Mouse (Mus musculus) lung, postnatal 0 days (tissue): ENCODE data around the gene Nbeal1.

Experiments used
- CTCF ChIP-seq: IDR thresholded peaks from 2 replicates; pipeline ENCODE4 v1.5.1; 2016; ENCODE audit warnings: antibody characterized with exemption, mild to moderate bottlenecking
- EP300 ChIP-seq: IDR thresholded peaks from 2 replicates; pipeline ENCODE4 v1.6.1; 2016; ENCODE audit warnings: antibody characterized with exemption, mild to moderate bottlenecking, control low read depth

GRCm38 (mm10) chr1:60152700-60153099 lies 27.7 kb upstream of the Nbeal1 start:
- TF ChIP-seq CTCF, result peak; percentile 58
- no peak for TF ChIP-seq EP300
